Mouse (Mus musculus): ENCODE measurements around the gene Lrrfip1. TPM values are rescaled to one million over a fixed set of nuclear protein-coding genes. Genes with fewer than 3 reads are reported as not detected.

Lrrfip1 gene
- polyA plus RNA-seq, 1 experiment from 2014 or later = 151 TPM

DNA sequence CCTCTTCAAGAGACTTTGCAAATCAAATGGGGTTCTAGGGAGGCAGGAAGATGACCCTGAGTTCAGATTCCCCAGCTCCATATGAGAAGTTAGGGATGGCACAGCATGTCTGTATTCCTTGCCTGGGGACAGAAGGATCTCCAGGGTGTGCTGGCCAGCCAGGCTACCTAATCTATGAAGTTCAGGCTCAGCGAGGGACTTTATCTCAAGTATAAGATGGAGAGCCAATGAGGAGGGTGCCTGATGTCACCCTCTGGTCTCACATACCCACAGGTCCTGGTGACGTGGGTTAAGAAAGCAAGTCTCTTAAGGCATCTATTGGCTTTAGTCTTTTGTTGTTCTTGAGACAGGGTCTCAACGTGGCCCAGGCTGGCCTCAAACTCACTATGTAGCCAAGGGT lies 124.9 kb downstream of the Lrrfip1 start:
- WGBS = 62% methylated on average over 3 of the region's 3 CpGs
- no peak for ATAC-seq (ENCODE audit: insufficient number of reproducible peaks, low FRiP score)
- H3K36me3 ChIP-seq = peaks cover 91% of the 10 kb centered on the region

DNA sequence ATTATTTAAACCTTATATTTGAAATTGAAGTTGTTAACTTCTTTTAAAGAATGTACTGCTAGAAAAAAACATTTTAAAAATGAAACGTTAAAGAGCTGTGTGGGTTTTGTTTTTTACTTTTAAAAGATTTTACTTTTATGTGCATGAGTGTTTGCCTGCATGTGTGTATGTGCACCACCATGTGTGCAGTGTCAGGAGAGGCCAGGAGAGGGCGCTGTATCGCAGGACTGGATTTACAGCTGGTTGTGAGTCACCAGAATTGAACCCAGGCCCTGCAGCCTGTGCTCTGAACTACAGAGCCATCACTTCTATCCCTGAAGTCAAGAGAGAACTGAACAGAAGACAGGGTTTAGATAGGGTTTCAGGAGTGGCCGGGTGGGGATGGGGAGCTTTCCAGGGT lies 130.3 kb downstream of the Lrrfip1 start:
- peaks cover 8% of the 10 kb centered on the region; the same call in 1 of the 2 replicates for H3K9me3 ChIP-seq (replicated peaks)
- no peak for ATAC-seq (ENCODE audit: insufficient number of reproducible peaks, low FRiP score)
- no peak overlapping the region for H3K4me3 ChIP-seq
- peaks cover 63% of the 10 kb centered on the region for H3K36me3 ChIP-seq
- no peak overlapping the region for H3K9ac ChIP-seq
- 89% methylated on average over 4 of the region's 4 CpGs for WGBS
- no peaks in the 10 kb centered on the region for H3K27me3 ChIP-seq (replicated peaks)
- no peak overlapping the region for H3K27ac ChIP-seq (ENCODE audit: poor library complexity, severe bottlenecking)
- no peak overlapping the region for H3K4me2 ChIP-seq
- no peaks in the 10 kb centered on the region for H3K4me1 ChIP-seq (replicated peaks)

More for the DNA sequence above, 124.9 kb downstream of the Lrrfip1 start:
- Histone ChIP-seq H3K27ac (ENCODE audit: poor library complexity, severe bottlenecking) (no peak overlapping the region), H3K4me2 (no peak overlapping the region), H3K4me3 (no peak overlapping the region), H3K27me3 (replicated peaks) (no peaks in the 10 kb centered on the region), H3K4me1 (replicated peaks) (no peaks in the 10 kb centered on the region), H3K9ac (no peak overlapping the region), H3K9me3 (replicated peaks) (peaks cover 7% of the 10 kb centered on the region; the same call in 1 of the 2 replicates)

DNA sequence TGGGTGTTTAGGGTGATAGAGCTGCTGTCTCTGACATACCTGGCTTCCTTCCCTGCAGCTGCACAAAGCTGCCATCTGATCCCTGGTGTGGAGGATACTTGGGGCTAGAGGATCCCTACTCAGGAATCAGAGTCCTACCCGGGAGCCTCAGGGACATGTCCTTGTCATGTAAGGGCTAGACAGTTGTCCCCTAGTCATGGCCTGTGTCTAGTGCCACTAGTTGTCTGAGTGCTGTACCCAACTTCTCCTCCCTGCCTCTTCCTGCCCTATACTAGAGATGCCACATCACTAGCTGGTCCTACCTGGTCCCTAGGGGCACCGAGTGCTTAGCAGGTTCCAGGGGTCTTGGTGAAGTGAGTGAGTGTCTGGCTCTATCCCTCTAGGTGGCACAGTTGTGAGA lies 138.5 kb downstream of the Lrrfip1 start:
- Histone ChIP-seq H3K9ac (no peak overlapping the region), H3K4me1 (replicated peaks) (no peaks in the 10 kb centered on the region), H3K36me3 (no peaks in the 10 kb centered on the region), H3K9me3 (replicated peaks) (no peaks in the 10 kb centered on the region), H3K4me2 (no peak overlapping the region), H3K27ac (ENCODE audit: poor library complexity, severe bottlenecking) (no peak overlapping the region), H3K4me3 (no peak overlapping the region), H3K27me3 (replicated peaks) (no peaks in the 10 kb centered on the region)
- WGBS = 86% methylated on average over 2 of the region's 2 CpGs
- no peak for ATAC-seq (ENCODE audit: insufficient number of reproducible peaks, low FRiP score)

- H3K4me1 ChIP-seq (replicated peaks) = no peaks in the 10 kb centered on the region
- H3K4me3 ChIP-seq = peak within 1 kb of the TSS; percentile 28
- no peak; the same call in 1 of the 2 replicates for ATAC-seq (ENCODE audit: insufficient number of reproducible peaks, low FRiP score)
- H3K36me3 ChIP-seq = no peaks in the 10 kb centered on the region
- no peaks in the 10 kb centered on the region for H3K27me3 ChIP-seq (replicated peaks)
- H3K4me2 ChIP-seq = peak within 1 kb of the TSS; percentile 46
- 0 out of 2 replicates have a peak within 1 kb of the TSS, but pooled peaks have one; percentile 24 for H3K9ac ChIP-seq
- H3K27ac ChIP-seq (ENCODE audit: poor library complexity, severe bottlenecking) = no peak within 1 kb of the TSS
- H3K9me3 ChIP-seq (replicated peaks) = peaks cover 7% of the 10 kb centered on the region; the same call in 1 of the 2 replicates
- 50% methylated on average over 20 of the region's 20 CpGs for WGBS
Measured at GRCm38 (mm10) chr1:91144813-91145212, 146.3 kb downstream of the Lrrfip1 start, which contains the start of gene Rbm44. TSS of gene Rbm44 (plus strand) at chr1:91145089.

DNA sequence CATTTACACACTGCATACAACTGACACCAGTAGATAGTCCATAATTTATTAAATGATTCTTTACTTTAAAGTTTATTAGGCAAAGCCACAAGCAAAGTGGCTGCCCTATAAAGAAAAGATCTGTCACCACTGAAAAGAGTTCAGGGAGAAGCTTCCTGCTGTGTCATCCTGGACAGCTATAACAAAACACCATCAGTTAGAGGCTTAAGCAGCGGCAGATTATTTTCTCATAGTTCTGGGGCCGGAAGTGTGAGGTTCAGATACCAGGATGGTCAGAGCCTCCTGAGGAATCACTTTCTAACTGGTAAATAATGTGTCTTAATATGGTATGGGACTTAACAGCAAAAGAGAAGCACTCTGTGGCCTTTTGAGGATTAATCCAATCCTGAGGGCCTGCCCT lies 153.0 kb downstream of the Lrrfip1 start:
- no peak overlapping the region for H3K4me2 ChIP-seq
- 65% methylated on average over 2 of the region's 2 CpGs for WGBS

GRCm38 (mm10) chr1:91166798-91167197 lies 168.3 kb downstream of the Lrrfip1 start:
- H3K27ac ChIP-seq (ENCODE audit: poor library complexity, severe bottlenecking) = no peak overlapping the region
- 78% methylated on average over 6 of the region's 6 CpGs for WGBS
- H3K4me3 ChIP-seq = no peak overlapping the region
- H3K4me1 ChIP-seq (replicated peaks) = peaks cover 12% of the 10 kb centered on the region; the same call in 1 of the 2 replicates
- H3K9ac ChIP-seq = no peak overlapping the region
- H3K9me3 ChIP-seq (replicated peaks) = no peaks in the 10 kb centered on the region
- no peaks in the 10 kb centered on the region for H3K27me3 ChIP-seq (replicated peaks)
- no peaks in the 10 kb centered on the region for H3K36me3 ChIP-seq
- ATAC-seq (ENCODE audit: insufficient number of reproducible peaks, low FRiP score) = no peak
- no peak overlapping the region for H3K4me2 ChIP-seq

More for the DNA sequence above, 153.0 kb downstream of the Lrrfip1 start:
- H3K4me3 ChIP-seq = no peak overlapping the region
- no peaks in the 10 kb centered on the region for H3K27me3 ChIP-seq (replicated peaks)
- no peak for ATAC-seq (ENCODE audit: insufficient number of reproducible peaks, low FRiP score)
- no peak overlapping the region for H3K27ac ChIP-seq (ENCODE audit: poor library complexity, severe bottlenecking)
- no peaks in the 10 kb centered on the region for H3K4me1 ChIP-seq (replicated peaks)
- no peak overlapping the region for H3K9ac ChIP-seq
- H3K36me3 ChIP-seq = no peaks in the 10 kb centered on the region
- no peaks in the 10 kb centered on the region for H3K9me3 ChIP-seq (replicated peaks)

DNA sequence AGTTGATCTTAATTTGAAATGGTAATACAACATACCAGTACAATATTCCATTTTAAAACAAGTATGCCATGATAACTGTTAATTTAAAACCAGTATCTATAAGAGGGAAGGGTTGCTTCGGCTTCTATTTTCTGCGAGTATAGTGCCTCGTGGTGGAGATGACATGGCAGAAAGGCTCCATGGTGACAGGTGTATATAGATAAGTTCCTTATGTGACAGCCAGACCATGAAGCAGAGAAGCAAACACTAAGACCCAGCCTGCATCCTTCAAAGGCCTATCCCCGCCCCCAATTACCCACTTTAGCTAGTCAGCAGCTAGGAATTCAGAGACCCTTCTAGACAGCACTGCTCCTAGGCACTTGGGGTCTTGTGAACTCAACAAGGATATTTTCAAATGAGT lies 170.6 kb downstream of the Lrrfip1 start:
- 0 out of 2 replicates have a peak, but pooled peaks cover 4% of the 10 kb centered on the region for H3K9me3 ChIP-seq (replicated peaks)
- H3K4me2 ChIP-seq = no peak overlapping the region
- 51% methylated on average over 4 of the region's 4 CpGs for WGBS
- H3K36me3 ChIP-seq = 0 out of 2 replicates have a peak, but pooled peaks cover 3% of the 10 kb centered on the region
- H3K4me1 ChIP-seq (replicated peaks) = peaks cover 12% of the 10 kb centered on the region; the same call in 1 of the 2 replicates
- no peak overlapping the region for H3K9ac ChIP-seq
- no peaks in the 10 kb centered on the region for H3K27me3 ChIP-seq (replicated peaks)
- H3K4me3 ChIP-seq = no peak overlapping the region
- ATAC-seq (ENCODE audit: insufficient number of reproducible peaks, low FRiP score) = no peak
- no peak overlapping the region for H3K27ac ChIP-seq (ENCODE audit: poor library complexity, severe bottlenecking)

GRCm38 (mm10) chr1:91174796-91175195 lies 176.3 kb downstream of the Lrrfip1 start:
- WGBS = 83% methylated on average over 5 of the region's 5 CpGs
- Histone ChIP-seq H3K27ac (ENCODE audit: poor library complexity, severe bottlenecking) (no peak overlapping the region), H3K4me1 (replicated peaks) (peaks cover 10% of the 10 kb centered on the region; the same call in 1 of the 2 replicates), H3K27me3 (replicated peaks) (0 out of 2 replicates have a peak, but pooled peaks cover 4% of the 10 kb centered on the region), H3K9ac (no peak overlapping the region), H3K4me3 (no peak overlapping the region), H3K9me3 (replicated peaks) (0 out of 2 replicates have a peak, but pooled peaks cover 4% of the 10 kb centered on the region), H3K36me3 (0 out of 2 replicates have a peak, but pooled peaks cover 3% of the 10 kb centered on the region), H3K4me2 (no peak overlapping the region)
- ATAC-seq (ENCODE audit: insufficient number of reproducible peaks, low FRiP score) = no peak

DNA sequence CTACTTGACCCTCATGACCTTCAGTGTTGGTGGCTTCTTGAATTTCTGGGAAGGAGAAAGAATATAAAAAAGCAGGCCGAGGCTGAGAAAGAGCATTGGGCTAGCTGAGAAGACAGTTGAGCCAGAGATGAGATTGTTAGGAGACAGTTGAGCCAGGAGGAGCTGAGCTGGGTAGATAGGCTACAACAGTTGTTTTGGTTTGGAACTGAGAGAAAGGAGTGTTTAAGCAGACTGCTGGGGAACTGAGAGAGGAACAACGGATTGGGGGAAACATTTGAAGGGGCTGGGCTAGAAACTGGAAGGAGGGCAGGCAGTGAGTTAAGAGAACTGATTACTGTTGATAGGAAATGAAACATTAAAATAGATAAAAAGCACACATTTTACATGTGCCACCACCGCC lies 177.5 kb downstream of the Lrrfip1 start:
- Histone ChIP-seq H3K9ac (no peak overlapping the region), H3K4me1 (replicated peaks) (peaks cover 22% of the 10 kb centered on the region), H3K36me3 (0 out of 2 replicates have a peak, but pooled peaks cover 3% of the 10 kb centered on the region), H3K27me3 (replicated peaks) (0 out of 2 replicates have a peak, but pooled peaks cover 7% of the 10 kb centered on the region), H3K4me2 (no peak overlapping the region), H3K9me3 (replicated peaks) (0 out of 2 replicates have a peak, but pooled peaks cover 4% of the 10 kb centered on the region), H3K4me3 (no peak overlapping the region), H3K27ac (ENCODE audit: poor library complexity, severe bottlenecking) (no peak overlapping the region)
- ATAC-seq (ENCODE audit: insufficient number of reproducible peaks, low FRiP score) = no peak
- 62% methylated on average over 3 of the region's 3 CpGs for WGBS

GRCm38 (mm10) chr1:91176871-91177270 lies 178.3 kb downstream of the Lrrfip1 start:
- WGBS = 51% methylated on average over 4 of the region's 4 CpGs
- 0 out of 2 replicates have a peak, but pooled peaks cover 4% of the 10 kb centered on the region for H3K9me3 ChIP-seq (replicated peaks)
- H3K4me2 ChIP-seq = no peak overlapping the region
- no peak overlapping the region for H3K4me3 ChIP-seq
- H3K27ac ChIP-seq (ENCODE audit: poor library complexity, severe bottlenecking) = no peak overlapping the region
- no peak for ATAC-seq (ENCODE audit: insufficient number of reproducible peaks, low FRiP score)
- H3K27me3 ChIP-seq (replicated peaks) = 0 out of 2 replicates have a peak, but pooled peaks cover 7% of the 10 kb centered on the region
- H3K4me1 ChIP-seq (replicated peaks) = peaks cover 30% of the 10 kb centered on the region
- no peak overlapping the region for H3K9ac ChIP-seq
- H3K36me3 ChIP-seq = 0 out of 2 replicates have a peak, but pooled peaks cover 3% of the 10 kb centered on the region

Data from heart, embryonic 12.5 days (tissue).